Mouse (Mus musculus) liver, embryonic 11.5 days (tissue): ENCODE data around the gene Capzb. TPM values are rescaled to one million over a fixed set of nuclear protein-coding genes. Genes with fewer than 3 reads are reported as not detected.

Source experiments
- ATAC-seq: fragments of 200-750 bp; cut with Nextera tagmentation; replicated peaks from 2 replicates; pipeline ENCODE4 v1.8.0; 2017; ENCODE audit warnings: moderate number of reproducible peaks, mild to moderate bottlenecking, moderate TSS enrichment, moderate library complexity; ENCODE audit not compliant: low FRiP score
- DNase-seq: peaks from one replicate; pipeline ENCODE4 v3.0.0-alpha.2; 2017; ENCODE audit warnings: low spot score
- H3K27ac ChIP-seq: fragments of 300-500 bp; sonication (generic); 2 replicates; pipeline ENCODE4 v1.5.1; 2014; ENCODE audit warnings: mild to moderate bottlenecking, low read depth, low read length, control low read depth
- H3K27me3 ChIP-seq: fragments of 300-500 bp; sonication (generic); replicated peaks from 2 replicates; pipeline ENCODE4 v1.6.1; 2014; ENCODE audit warnings: low read length, mixed read lengths; ENCODE audit not compliant: control insufficient read depth, insufficient read depth
- H3K36me3 ChIP-seq: fragments of 300-500 bp; sonication (generic); 2 replicates; pipeline ENCODE4 v1.6.1; 2014; ENCODE audit warnings: mild to moderate bottlenecking, low read length, moderate library complexity, mixed read lengths; ENCODE audit not compliant: control insufficient read depth, insufficient read depth
- H3K4me1 ChIP-seq: fragments of 300-500 bp; sonication (generic); replicated peaks from 2 replicates; pipeline ENCODE4 v1.6.1; 2014; ENCODE audit warnings: low read length, mixed read lengths; ENCODE audit not compliant: control insufficient read depth, insufficient read depth
- H3K4me2 ChIP-seq: fragments of 300-500 bp; sonication (generic); 2 replicates; pipeline ENCODE4 v1.6.1; 2014; ENCODE audit warnings: mild to moderate bottlenecking, control low read depth, moderate library complexity
- H3K4me3 ChIP-seq: fragments of 300-500 bp; sonication (generic); 2 replicates; pipeline ENCODE4 v1.5.1; 2014; ENCODE audit warnings: low read depth, low read length, control low read depth
- H3K9ac ChIP-seq: fragments of 300-500 bp; sonication (generic); 2 replicates; pipeline ENCODE4 v1.6.1; 2014; ENCODE audit warnings: low read depth, low read length, control low read depth
- H3K9me3 ChIP-seq: fragments of 300-500 bp; sonication (generic); 2 replicates; pipeline ENCODE4 v1.6.1; 2016; ENCODE audit warnings: low read length, inconsistent platforms, mixed read lengths; ENCODE audit not compliant: control insufficient read depth
- WGBS: fragments of 180-500 bp; shearing (Covaris S2); extraction: QIAGEN DNeasy Blood & Tissue Kit; methylation state at CpG from one replicate; pipeline ENCODE4 v1.1.7; 2014; 5-methylcytosine and 5-hydroxymethylcytosine counted together
- polyA plus RNA-seq: library from polyadenylated mRNA; unstranded; fragments of >200 nt; fragmentation: Nextera tagmentation; extraction: Ambion mirVana; gene quantifications from 2 replicates; pipeline ENCODE4 v1.2.1, GENCODE M21; 2014

Capzb gene
- polyA plus RNA-seq, 1 experiment from 2014 or later = 250 TPM

GRCm38 (mm10) chr4:139187930-139188329, 4.8 kb upstream of the Capzb start:
- H3K36me3 ChIP-seq = no peaks in the 10 kb centered on the region
- no peak for DNase-seq
- no peak overlapping the region for H3K4me2 ChIP-seq
- no peak overlapping the region for H3K27ac ChIP-seq
- ATAC-seq = no peak
- WGBS = 62% methylated on average over 11 of the region's 11 CpGs
- H3K4me3 ChIP-seq = no peak overlapping the region
- no peaks in the 10 kb centered on the region for H3K27me3 ChIP-seq
- H3K9ac ChIP-seq = no peak overlapping the region
- peaks cover 19% of the 10 kb centered on the region for H3K4me1 ChIP-seq
- no peaks in the 10 kb centered on the region for H3K9me3 ChIP-seq

DNA sequence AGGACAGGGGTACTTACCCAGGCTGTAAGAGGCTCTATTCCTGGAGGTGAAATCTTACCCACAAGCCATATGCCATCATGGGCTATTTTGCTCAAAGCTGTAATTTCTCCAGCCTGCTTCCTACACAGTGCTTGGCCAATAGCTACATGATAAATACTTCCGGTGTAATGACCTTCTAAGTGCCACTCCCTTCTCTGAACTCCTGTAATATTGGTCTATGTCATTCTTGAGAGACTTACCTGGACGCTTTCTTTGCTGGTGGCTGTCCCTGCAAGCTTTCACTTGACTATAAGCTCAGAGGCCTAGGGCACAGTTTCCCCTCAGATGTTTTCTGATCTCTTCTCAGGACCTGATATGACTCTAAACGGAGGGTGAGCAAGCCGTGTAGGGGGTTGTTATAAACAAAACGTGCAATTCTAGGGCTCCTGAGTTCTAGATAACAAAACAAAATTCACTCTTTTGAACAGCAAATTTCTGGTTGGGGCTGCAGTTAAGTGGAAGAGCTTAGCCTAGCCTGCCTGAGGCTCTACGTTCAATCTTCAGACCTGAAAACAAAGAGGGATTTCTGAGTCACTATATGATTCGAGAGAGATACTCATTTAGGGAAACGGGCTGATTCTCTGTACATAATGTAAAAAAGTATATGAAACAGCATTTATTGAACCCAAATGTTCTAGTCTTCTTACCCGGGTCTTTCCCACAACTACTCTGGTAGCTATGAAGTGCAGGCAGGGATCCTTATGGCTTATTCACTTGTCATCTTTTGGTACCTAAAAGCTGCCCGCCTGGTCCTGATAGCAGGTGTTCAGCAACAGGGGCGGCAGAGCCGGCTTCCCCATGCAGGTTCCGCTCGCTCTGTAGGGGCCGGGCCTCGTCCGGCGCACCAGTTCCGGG, 847 bp upstream of the Capzb start:
- Histone ChIP-seq H3K4me1 (peaks cover 53% of the 10 kb centered on the region), H3K4me3 (peak overlapping the region; percentile 80), H3K4me2 (peak overlapping the region; percentile 88), H3K9me3 (no peaks in the 10 kb centered on the region), H3K27me3 (no peaks in the 10 kb centered on the region), H3K9ac (peak overlapping the region; percentile 74), H3K27ac (peak overlapping the region; percentile 85), H3K36me3 (no peaks in the 10 kb centered on the region)
- ATAC-seq = peak; percentile 79
- DNase-seq = no peak
- 13% methylated on average over 19 of the region's 19 CpGs for WGBS

GRCm38 (mm10) chr4:139193176-139194093, 736 bp downstream of the Capzb start:
- Histone ChIP-seq H3K27ac (peak overlapping the region; percentile 85), H3K4me2 (peak overlapping the region; percentile 96), H3K36me3 (no peaks in the 10 kb centered on the region), H3K4me3 (peak overlapping the region; percentile 80), H3K9me3 (no peaks in the 10 kb centered on the region), H3K27me3 (no peaks in the 10 kb centered on the region), H3K4me1 (peaks cover 64% of the 10 kb centered on the region), H3K9ac (peak overlapping the region; percentile 64)
- ATAC-seq = peak; percentile 32
- DNase-seq = peak; percentile 51
- 4% methylated on average over 35 of the region's 35 CpGs for WGBS

DNA sequence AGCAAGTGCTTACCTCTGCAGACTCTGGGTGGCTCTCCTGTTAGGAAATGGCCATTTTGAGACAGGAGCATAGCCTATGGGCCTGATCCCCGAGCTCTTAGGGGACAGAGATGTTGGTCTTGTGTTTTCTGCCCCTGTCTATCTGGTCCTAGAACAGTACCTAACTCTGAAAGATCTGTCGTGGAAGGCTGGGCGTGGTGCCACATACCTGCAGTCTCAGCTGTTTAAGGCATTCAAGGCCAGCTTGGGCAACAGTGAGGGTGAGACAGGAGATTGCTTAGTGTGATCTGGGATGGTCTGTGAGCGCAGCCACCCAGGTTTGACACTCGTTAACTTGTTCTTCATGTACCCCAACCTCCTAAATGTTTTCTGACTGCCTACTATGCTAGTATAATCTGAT, 2.4 kb downstream of the Capzb start:
- Histone ChIP-seq H3K27me3 (no peaks in the 10 kb centered on the region), H3K4me1 (peaks cover 76% of the 10 kb centered on the region), H3K4me3 (0 out of 2 replicates have a peak overlapping the region, but pooled peaks have one; percentile 3), H3K9me3 (no peaks in the 10 kb centered on the region), H3K27ac (no peak overlapping the region), H3K4me2 (peak overlapping the region; percentile 96), H3K36me3 (0 out of 2 replicates have a peak, but pooled peaks cover 3% of the 10 kb centered on the region), H3K9ac (peak overlapping the region; percentile 13; the same call in 1 of the 2 replicates)
- WGBS = 81% methylated on average over 5 of the region's 5 CpGs
- DNase-seq = no peak
- no peak for ATAC-seq

DNA sequence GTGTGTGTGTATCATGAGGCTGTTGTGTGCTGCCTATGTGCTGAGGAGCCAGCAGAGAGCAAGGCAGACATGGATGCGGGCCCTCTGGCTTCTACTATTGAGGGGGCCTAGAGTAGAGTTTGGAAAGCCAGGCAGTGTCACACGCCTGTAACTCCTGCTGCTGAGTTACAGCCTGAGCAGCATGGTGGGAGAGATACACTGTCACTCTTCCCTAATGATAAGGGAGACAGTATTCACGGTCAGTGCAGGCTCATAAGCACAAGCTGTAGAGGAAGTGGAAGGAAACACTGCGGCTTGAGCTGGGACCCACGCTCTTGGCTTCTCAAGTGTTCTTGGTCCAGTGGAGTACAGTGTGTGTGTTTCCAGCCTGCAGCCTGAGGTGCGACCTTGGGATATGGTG, 3.8 kb downstream of the Capzb start:
- 28% methylated on average over 6 of the region's 6 CpGs for WGBS
- H3K4me3 ChIP-seq = no peak overlapping the region

DNA sequence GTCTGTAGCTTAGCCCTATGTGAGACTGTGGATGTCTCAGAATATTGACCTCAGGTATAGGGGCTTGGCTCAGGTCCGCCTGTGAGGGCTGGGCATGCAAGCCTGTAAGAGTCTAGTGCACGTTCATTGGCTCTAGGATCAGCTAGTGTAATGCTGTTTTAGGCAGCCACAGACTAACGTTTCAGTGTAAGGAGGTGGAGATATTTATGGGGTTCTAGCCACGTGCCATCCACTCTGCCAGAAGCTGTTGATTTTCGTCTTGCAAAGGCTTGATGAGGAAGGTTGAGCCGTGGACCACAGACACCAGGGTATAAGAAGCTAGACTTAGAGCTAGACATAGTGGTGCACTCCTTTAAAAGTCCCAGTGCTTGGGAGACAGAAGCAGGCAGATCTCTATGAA, 4.2 kb downstream of the Capzb start:
- H3K27ac ChIP-seq = no peak overlapping the region
- no peak overlapping the region for H3K4me3 ChIP-seq
- peak overlapping the region; percentile 45 for H3K4me2 ChIP-seq
- H3K9ac ChIP-seq = no peak overlapping the region
- peaks cover 9% of the 10 kb centered on the region for H3K36me3 ChIP-seq
- WGBS = 64% methylated on average over 6 of the region's 6 CpGs
- no peak for DNase-seq
- no peak for ATAC-seq
- H3K4me1 ChIP-seq = peaks cover 81% of the 10 kb centered on the region
- H3K27me3 ChIP-seq = no peaks in the 10 kb centered on the region
- no peaks in the 10 kb centered on the region for H3K9me3 ChIP-seq

More for the DNA sequence above, 3.8 kb downstream of the Capzb start:
- Histone ChIP-seq H3K9me3 (no peaks in the 10 kb centered on the region), H3K9ac (peak overlapping the region; percentile 37), H3K27me3 (no peaks in the 10 kb centered on the region), H3K27ac (no peak overlapping the region), H3K4me1 (peaks cover 85% of the 10 kb centered on the region), H3K4me2 (peak overlapping the region; percentile 45), H3K36me3 (peaks cover 6% of the 10 kb centered on the region; the same call in 1 of the 2 replicates)
- ATAC-seq = no peak
- no peak for DNase-seq

GRCm38 (mm10) chr4:139197453-139197852, 4.8 kb downstream of the Capzb start:
- peaks cover 12% of the 10 kb centered on the region for H3K36me3 ChIP-seq
- H3K4me2 ChIP-seq = 0 out of 2 replicates have a peak overlapping the region, but pooled peaks have one; percentile 13
- 49% methylated on average over 5 of the region's 5 CpGs for WGBS
- DNase-seq (no peak), ATAC-seq (no peak)
- H3K4me1 ChIP-seq = peaks cover 80% of the 10 kb centered on the region
- H3K27ac ChIP-seq = no peak overlapping the region
- H3K9me3 ChIP-seq = no peaks in the 10 kb centered on the region
- no peak overlapping the region for H3K4me3 ChIP-seq
- H3K27me3 ChIP-seq = no peaks in the 10 kb centered on the region
- H3K9ac ChIP-seq = no peak overlapping the region

- H3K4me2 ChIP-seq = peak overlapping the region; percentile 28
- peaks cover 82% of the 10 kb centered on the region for H3K4me1 ChIP-seq
- no peak overlapping the region for H3K9ac ChIP-seq
- no peak for DNase-seq
- no peak for ATAC-seq
- H3K9me3 ChIP-seq = no peaks in the 10 kb centered on the region
- no peak overlapping the region for H3K27ac ChIP-seq
- H3K27me3 ChIP-seq = no peaks in the 10 kb centered on the region
- 54% methylated on average over 9 of the region's 9 CpGs for WGBS
- peaks cover 12% of the 10 kb centered on the region for H3K36me3 ChIP-seq
- H3K4me3 ChIP-seq = no peak overlapping the region
Measured at GRCm38 (mm10) chr4:139198004-139198689, 5.4 kb downstream of the Capzb start.
